Mouse (Mus musculus): Measurements from ENCODE around the gene Gm12166.

Gm12166 gene

GRCm38 (mm10) chr11:46052105-46052659 is at the start of gene Gm12166:
Gene Gm12166, minus strand, starts transcription at chr11:46052321.
- peak in 1 of 2 experiments; percentile 33 for DNase-seq (ENCODE audit: low spot score in 2 of 2)

GRCm38 (mm10) chr11:46097062-46097461 is 44.9 kb upstream of the Gm12166 start:
- no peak for DNase-seq (ENCODE audit: low spot score in 2 of 2)

GRCm38 (mm10) chr11:46096265-46096649 is 44.1 kb upstream of the Gm12166 start:
- no peak for DNase-seq (ENCODE audit: low spot score in 2 of 2)

GRCm38 (mm10) chr11:46095477-46096264 is 43.5 kb upstream of the Gm12166 start:
- no peak for DNase-seq (ENCODE audit: low spot score in 2 of 2)

GRCm38 (mm10) chr11:46092121-46092520 is 40.0 kb upstream of the Gm12166 start:
- no peak for DNase-seq (ENCODE audit: low spot score in 2 of 2)

GRCm38 (mm10) chr11:46090951-46091667 is 39.0 kb upstream of the Gm12166 start:
- DNase-seq (ENCODE audit: low spot score in 2 of 2) = no peak

GRCm38 (mm10) chr11:46090036-46090725 is 38.1 kb upstream of the Gm12166 start:
- no peak for DNase-seq (ENCODE audit: low spot score in 2 of 2)

- no peak for DNase-seq (ENCODE audit: low spot score in 2 of 2)
Measured at GRCm38 (mm10) chr11:46089081-46089713, 37.1 kb upstream of the Gm12166 start.

GRCm38 (mm10) chr11:46086446-46086845 is 34.3 kb upstream of the Gm12166 start:
- DNase-seq (ENCODE audit: low spot score in 2 of 2) = no peak

GRCm38 (mm10) chr11:46085398-46086163 is 33.5 kb upstream of the Gm12166 start:
- DNase-seq (ENCODE audit: low spot score in 2 of 2) = no peak

- no peak for DNase-seq (ENCODE audit: low spot score in 2 of 2)
Measured at GRCm38 (mm10) chr11:46084568-46084967, 32.4 kb upstream of the Gm12166 start.

- DNase-seq (ENCODE audit: low spot score in 2 of 2) = no peak
Measured at GRCm38 (mm10) chr11:46083835-46084444, 31.8 kb upstream of the Gm12166 start.

GRCm38 (mm10) chr11:46083405-46083804 is 31.3 kb upstream of the Gm12166 start:
- DNase-seq (ENCODE audit: low spot score in 2 of 2) = no peak

GRCm38 (mm10) chr11:46081075-46081474 is 29.0 kb upstream of the Gm12166 start:
- DNase-seq (ENCODE audit: low spot score in 2 of 2) = no peak

GRCm38 (mm10) chr11:46077732-46078375 is 25.7 kb upstream of the Gm12166 start:
- no peak for DNase-seq (ENCODE audit: low spot score in 2 of 2)

GRCm38 (mm10) chr11:46077304-46077703 is 25.2 kb upstream of the Gm12166 start:
- no peak for DNase-seq (ENCODE audit: low spot score in 2 of 2)

- DNase-seq (ENCODE audit: low spot score in 2 of 2) = no peak
Measured at GRCm38 (mm10) chr11:46076442-46077158, 24.5 kb upstream of the Gm12166 start.

- DNase-seq (ENCODE audit: low spot score in 2 of 2) = no peak
Measured at GRCm38 (mm10) chr11:46075507-46075906, 23.4 kb upstream of the Gm12166 start.
